ENCODE assay signal across 9 mouse cellular contexts in the genomic region with DNA sequence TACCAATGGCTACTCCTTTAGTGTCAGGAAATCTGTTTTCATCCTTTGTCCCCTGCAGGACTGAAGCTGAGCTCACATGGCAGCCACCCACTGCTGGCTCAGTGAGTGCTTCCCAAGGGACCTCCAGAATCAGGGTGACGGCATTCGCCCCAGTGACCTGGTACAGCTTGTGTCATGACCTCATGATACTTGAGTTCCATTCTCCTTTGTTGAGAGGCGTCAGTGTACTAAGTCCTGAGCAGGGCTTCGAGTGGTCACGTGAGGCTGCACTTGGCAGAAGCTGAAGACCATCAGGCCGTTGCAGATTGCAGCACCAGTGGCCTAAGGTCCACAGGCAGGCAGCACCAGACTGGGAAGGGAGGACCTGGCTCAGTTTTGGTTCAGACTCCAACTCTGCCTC.
A peak's percentile ranks its signal among the peaks of the same experiment; 100 is the strongest.
DNase-seq lines count a peak whose midpoint lies in the region; ATAC-seq lines count a peak whose summit lies in the region.
"Had no signal": no experiment of that assay in that cellular context is flagged by ENCODE, and none has a peak within 500 bp of the region (broad histone marks: within the 10 kb centered on the region; RNA-seq: fewer than 3 reads in every experiment).

No protein-coding gene starts in this region.

- H3K9me3 ChIP-seq in limb, embryonic 12.5 days = no peaks in the 10 kb centered on the region

- H3K27me3 ChIP-seq in limb, embryonic 12.5 days = no peaks in the 10 kb centered on the region
- H3K27me3 ChIP-seq: Patski had no signal

- no peak for ATAC-seq in limb, embryonic 12.5 days (ENCODE audit: insufficient number of reproducible peaks, insufficient read depth, low FRiP score, low TSS enrichment, low read depth)
- ATAC-seq: Patski had no signal

- peaks cover 43% of the 10 kb centered on the region for H3K4me1 ChIP-seq in limb, embryonic 12.5 days (replicated peaks)

- no peak overlapping the region for H3K4me3 ChIP-seq in limb, embryonic 12.5 days (replicated peaks)

- peak overlapping the region; percentile 66; the same call in 1 of the 2 replicates for H3K27ac ChIP-seq in limb, embryonic 12.5 days

- peak; percentile 28 to 70 for DNase-seq in layer of hippocampus, adult 18-20 months (ENCODE audit: low spot score in 2 of 2)
- DNase-seq in layer of hippocampus, postnatal 10 days (ENCODE audit: low spot score in 2 of 2) = no peak
- peak; percentile 64 for DNase-seq in cerebellum, adult 8-10 months
- DNase-seq in heart, adult 18-20 months = peak; percentile 73 to 86
- no peak for DNase-seq in urinary bladder, postnatal 4 days (ENCODE audit: low spot score in 2 of 2)
- no peak for DNase-seq in right cerebral cortex, postnatal 14 days
- DNase-seq in ovary, postnatal 14 days (ENCODE audit: low spot score) = no peak

- no peaks in the 10 kb centered on the region for H3K36me3 ChIP-seq in limb, embryonic 12.5 days

- no peak overlapping the region for H3K4me2 ChIP-seq in limb, embryonic 12.5 days

- no peak overlapping the region for H3K9ac ChIP-seq in limb, embryonic 12.5 days (replicated peaks)

- 84% methylated on average over 6 of the region's 6 CpGs for WGBS in limb, embryonic 12.5 days

Comparison
In these comparisons a context has a peak if more than half of its experiments do, and no peak if none do; other contexts are left out.
1. DNase-seq: peak in layer of hippocampus, adult 18-20 months (2 of 2), cerebellum, adult 8-10 months (single experiment) and heart, adult 18-20 months (2 of 2); none in layer of hippocampus, postnatal 10 days (0 of 2), urinary bladder, postnatal 4 days (0 of 2), right cerebral cortex, postnatal 14 days (single experiment) and ovary, postnatal 14 days (single experiment).